Mouse (Mus musculus) limb, embryonic 15.5 days (tissue): Measurements from ENCODE around the gene Cadm2. TPM values are rescaled to one million over a fixed set of nuclear protein-coding genes. Genes with fewer than 3 reads are reported as not detected.

ENCODE experiments used
- ATAC-seq: fragments of 200-750 bp; cut with Nextera tagmentation; 2 replicates; pipeline ENCODE4 v1.8.0; 2017; ENCODE audit warnings: low read depth, moderate TSS enrichment; ENCODE audit not compliant: insufficient number of reproducible peaks, low FRiP score, low TSS enrichment
- H3K27ac ChIP-seq: fragments of 300-500 bp; sonication (generic); 2 replicates; pipeline ENCODE4 v1.5.1; 2015; ENCODE audit warnings: moderate library complexity, mild to moderate bottlenecking, inconsistent platforms
- H3K27me3 ChIP-seq: fragments of 300-500 bp; sonication (generic); 2 replicates; pipeline ENCODE4 v1.6.1; 2015; ENCODE audit warnings: inconsistent platforms
- H3K36me3 ChIP-seq: fragments of 300-500 bp; sonication (generic); 2 replicates; pipeline ENCODE4 v1.6.1; 2015; ENCODE audit warnings: inconsistent platforms
- H3K4me1 ChIP-seq: fragments of 300-500 bp; sonication (generic); 2 replicates; pipeline ENCODE4 v1.6.1; 2015; ENCODE audit warnings: inconsistent platforms
- H3K4me2 ChIP-seq: fragments of 300-500 bp; sonication (generic); 2 replicates; pipeline ENCODE4 v1.6.1; 2015; ENCODE audit warnings: mild to moderate bottlenecking, inconsistent platforms
- H3K4me3 ChIP-seq: fragments of 300-500 bp; sonication (generic); 2 replicates; pipeline ENCODE4 v1.5.1; 2015; ENCODE audit warnings: mild to moderate bottlenecking, inconsistent platforms
- H3K9ac ChIP-seq: fragments of 300-500 bp; sonication (generic); 2 replicates; pipeline ENCODE4 v1.6.1; 2015; ENCODE audit warnings: inconsistent platforms
- H3K9me3 ChIP-seq: fragments of 300-500 bp; sonication (generic); 2 replicates; pipeline ENCODE4 v1.6.1; 2016; ENCODE audit warnings: inconsistent platforms
- WGBS: fragments of 180-500 bp; shearing (Covaris S2); methylation state at CpG from one replicate; pipeline ENCODE4 v1.1.7; 2015; 5-methylcytosine and 5-hydroxymethylcytosine counted together
- polyA plus RNA-seq: library from polyadenylated mRNA; unstranded; fragments of >200 nt; fragmentation: Nextera tagmentation; extraction: Ambion mirVana; gene quantifications from 2 replicates; pipeline ENCODE4 v1.2.1, GENCODE M21; 2015

The Cadm2 gene
- polyA plus RNA-seq, 1 experiment from 2014 or later = 3.1 TPM

GRCm38 (mm10) chr16:67096706-67097105 is 524.0 kb downstream of the Cadm2 start:
- H3K4me2 ChIP-seq = no peak overlapping the region
- WGBS = 65% methylated on average over 6 of the region's 6 CpGs
- H3K27ac ChIP-seq = no peak overlapping the region
- no peaks in the 10 kb centered on the region for H3K4me1 ChIP-seq
- no peak overlapping the region for H3K9ac ChIP-seq
- ATAC-seq = no peak
- H3K4me3 ChIP-seq = no peak overlapping the region
- no peaks in the 10 kb centered on the region for H3K36me3 ChIP-seq
- H3K27me3 ChIP-seq = no peaks in the 10 kb centered on the region
- no peaks in the 10 kb centered on the region for H3K9me3 ChIP-seq

GRCm38 (mm10) chr16:67095916-67096315 is 524.8 kb downstream of the Cadm2 start:
- H3K36me3 ChIP-seq = no peaks in the 10 kb centered on the region
- H3K4me2 ChIP-seq = no peak overlapping the region
- no peaks in the 10 kb centered on the region for H3K4me1 ChIP-seq
- no peaks in the 10 kb centered on the region for H3K9me3 ChIP-seq
- no peak overlapping the region for H3K4me3 ChIP-seq
- H3K9ac ChIP-seq = no peak overlapping the region
- no peak for ATAC-seq
- H3K27me3 ChIP-seq = no peaks in the 10 kb centered on the region
- no peak overlapping the region for H3K27ac ChIP-seq
- 82% methylated on average over 4 of the region's 4 CpGs for WGBS

- H3K27me3 ChIP-seq = no peaks in the 10 kb centered on the region
- ATAC-seq = no peak
- no peak overlapping the region for H3K27ac ChIP-seq
- H3K4me2 ChIP-seq = no peak overlapping the region
- H3K4me3 ChIP-seq = no peak overlapping the region
- H3K36me3 ChIP-seq = no peaks in the 10 kb centered on the region
- H3K9me3 ChIP-seq = no peaks in the 10 kb centered on the region
- H3K4me1 ChIP-seq = no peaks in the 10 kb centered on the region
- H3K9ac ChIP-seq = no peak overlapping the region
- WGBS = 70% methylated on average over 3 of the region's 3 CpGs
These were observed 531.0 kb downstream of the Cadm2 start for GRCm38 (mm10) chr16:67089747-67090146.

- Histone ChIP-seq H3K4me1 (no peaks in the 10 kb centered on the region), H3K9me3 (no peaks in the 10 kb centered on the region), H3K9ac (no peak overlapping the region), H3K27ac (no peak overlapping the region), H3K27me3 (no peaks in the 10 kb centered on the region), H3K4me3 (no peak overlapping the region), H3K4me2 (no peak overlapping the region), H3K36me3 (no peaks in the 10 kb centered on the region)
- 82% methylated on average over 2 of the region's 2 CpGs for WGBS
- ATAC-seq = no peak
These were observed 541.4 kb downstream of the Cadm2 start for GRCm38 (mm10) chr16:67079318-67079717.

- Histone ChIP-seq H3K36me3 (no peaks in the 10 kb centered on the region), H3K4me2 (no peak overlapping the region), H3K4me3 (no peak overlapping the region), H3K9ac (no peak overlapping the region), H3K4me1 (no peaks in the 10 kb centered on the region), H3K27me3 (no peaks in the 10 kb centered on the region), H3K9me3 (no peaks in the 10 kb centered on the region), H3K27ac (no peak overlapping the region)
- ATAC-seq = no peak
- 76% methylated on average over 7 of the region's 7 CpGs for WGBS
These were observed 544.4 kb downstream of the Cadm2 start for GRCm38 (mm10) chr16:67076169-67076895.

DNA sequence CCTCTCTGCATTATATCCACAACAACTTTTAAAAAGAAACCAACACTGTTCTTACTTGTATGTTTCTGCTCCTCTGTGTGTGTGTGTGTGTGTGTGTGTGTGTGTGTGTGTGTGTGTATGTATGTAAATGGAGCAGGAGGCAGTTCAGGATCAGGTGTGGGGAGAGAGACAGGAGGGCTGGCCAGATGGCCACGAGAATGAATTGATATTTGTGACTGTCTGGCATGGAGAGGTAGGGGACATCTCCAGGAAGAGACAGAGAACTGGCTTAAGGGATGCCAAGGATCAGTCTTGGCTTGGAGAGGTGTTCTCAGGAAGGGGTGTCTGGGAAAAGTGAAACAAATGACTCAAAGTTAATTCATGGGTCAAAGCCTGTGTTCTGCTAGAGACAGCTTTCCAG is 552.2 kb downstream of the Cadm2 start:
- no peak overlapping the region for H3K4me3 ChIP-seq
- no peak overlapping the region for H3K4me2 ChIP-seq
- H3K4me1 ChIP-seq = no peaks in the 10 kb centered on the region
- H3K36me3 ChIP-seq = no peaks in the 10 kb centered on the region
- 52% methylated on average over 1 of the region's 1 CpGs for WGBS
- no peak overlapping the region for H3K9ac ChIP-seq
- H3K9me3 ChIP-seq = no peaks in the 10 kb centered on the region
- H3K27me3 ChIP-seq = no peaks in the 10 kb centered on the region
- no peak overlapping the region for H3K27ac ChIP-seq
- no peak for ATAC-seq

- no peak overlapping the region for H3K9ac ChIP-seq
- ATAC-seq = no peak
- no peaks in the 10 kb centered on the region for H3K27me3 ChIP-seq
- no peaks in the 10 kb centered on the region for H3K36me3 ChIP-seq
- H3K4me1 ChIP-seq = no peaks in the 10 kb centered on the region
- 58% methylated on average over 5 of the region's 5 CpGs for WGBS
- no peak overlapping the region for H3K4me3 ChIP-seq
- H3K4me2 ChIP-seq = no peak overlapping the region
- H3K27ac ChIP-seq = no peak overlapping the region
- H3K9me3 ChIP-seq = no peaks in the 10 kb centered on the region
These were observed 589.8 kb downstream of the Cadm2 start for GRCm38 (mm10) chr16:67030918-67031317.

- no peak overlapping the region for H3K9ac ChIP-seq
- no peak overlapping the region for H3K27ac ChIP-seq
- H3K4me2 ChIP-seq = no peak overlapping the region
- no peaks in the 10 kb centered on the region for H3K27me3 ChIP-seq
- no peaks in the 10 kb centered on the region for H3K9me3 ChIP-seq
- ATAC-seq = no peak
- 71% methylated on average over 1 of the region's 1 CpGs for WGBS
- no peaks in the 10 kb centered on the region for H3K4me1 ChIP-seq
- H3K4me3 ChIP-seq = no peak overlapping the region
- H3K36me3 ChIP-seq = no peaks in the 10 kb centered on the region
These were observed 600.9 kb downstream of the Cadm2 start for GRCm38 (mm10) chr16:67019856-67020255.

DNA sequence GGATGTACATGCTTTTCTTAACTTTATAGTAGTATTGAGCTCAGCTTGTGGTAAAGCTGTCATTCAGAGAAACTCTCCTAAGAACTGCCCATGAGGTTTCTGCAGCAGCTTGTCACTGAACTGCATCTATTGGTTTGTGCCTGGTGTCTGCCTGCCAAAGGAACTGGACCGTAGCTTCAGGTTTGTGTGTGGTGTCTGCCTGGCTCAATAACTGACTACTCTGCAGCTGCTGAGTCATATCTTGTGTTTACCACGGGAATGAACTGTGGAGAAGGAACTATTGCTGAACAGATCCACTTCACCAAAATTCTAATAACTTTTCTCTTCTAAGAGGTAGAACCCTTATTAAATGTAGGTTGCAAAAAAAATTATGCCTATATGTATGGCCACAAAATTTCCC is 603.0 kb downstream of the Cadm2 start:
- H3K27me3 ChIP-seq = no peaks in the 10 kb centered on the region
- no peak overlapping the region for H3K4me2 ChIP-seq
- 77% methylated on average over 2 of the region's 2 CpGs for WGBS
- ATAC-seq = no peak
- H3K4me3 ChIP-seq = no peak overlapping the region
- no peak overlapping the region for H3K27ac ChIP-seq
- H3K4me1 ChIP-seq = no peaks in the 10 kb centered on the region
- H3K9me3 ChIP-seq = no peaks in the 10 kb centered on the region
- H3K9ac ChIP-seq = no peak overlapping the region
- no peaks in the 10 kb centered on the region for H3K36me3 ChIP-seq

- H3K4me2 ChIP-seq = no peak overlapping the region
- no peak overlapping the region for H3K27ac ChIP-seq
- no peaks in the 10 kb centered on the region for H3K36me3 ChIP-seq
- ATAC-seq = no peak
- no peaks in the 10 kb centered on the region for H3K4me1 ChIP-seq
- no peak overlapping the region for H3K9ac ChIP-seq
- no peak overlapping the region for H3K4me3 ChIP-seq
- no peaks in the 10 kb centered on the region for H3K27me3 ChIP-seq
- H3K9me3 ChIP-seq = no peaks in the 10 kb centered on the region
- WGBS = 79% methylated on average over 3 of the region's 3 CpGs
These were observed 617.5 kb downstream of the Cadm2 start for GRCm38 (mm10) chr16:67003161-67003560.

DNA sequence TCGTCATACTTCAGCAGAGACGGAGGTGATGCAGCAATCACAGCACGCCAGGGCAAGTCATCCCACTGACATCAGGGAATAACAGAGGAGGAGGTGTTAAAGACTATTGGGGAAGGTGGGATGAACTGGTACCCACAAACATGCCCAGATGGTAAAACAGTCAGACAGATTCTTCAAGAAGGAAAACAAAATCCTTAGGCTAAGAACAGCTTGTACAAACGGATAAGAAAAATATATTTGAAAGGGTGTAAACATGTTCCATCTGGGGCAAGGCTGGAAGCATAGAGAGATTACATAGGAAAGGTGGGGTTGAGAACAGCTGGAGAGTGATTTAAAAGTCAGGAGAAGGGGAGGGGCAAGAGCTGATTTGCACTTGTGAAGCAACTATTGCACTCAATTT is 619.0 kb downstream of the Cadm2 start:
- H3K27me3 ChIP-seq = no peaks in the 10 kb centered on the region
- no peak overlapping the region for H3K9ac ChIP-seq
- 29% methylated on average over 4 of the region's 4 CpGs for WGBS
- H3K36me3 ChIP-seq = no peaks in the 10 kb centered on the region
- no peak for ATAC-seq
- H3K27ac ChIP-seq = no peak overlapping the region
- no peaks in the 10 kb centered on the region for H3K4me1 ChIP-seq
- H3K4me3 ChIP-seq = no peak overlapping the region
- no peaks in the 10 kb centered on the region for H3K9me3 ChIP-seq
- H3K4me2 ChIP-seq = no peak overlapping the region

- H3K27me3 ChIP-seq = no peaks in the 10 kb centered on the region
- WGBS = 83% methylated on average over 2 of the region's 2 CpGs
- ATAC-seq = no peak
- no peak overlapping the region for H3K9ac ChIP-seq
- H3K4me2 ChIP-seq = no peak overlapping the region
- H3K4me3 ChIP-seq = no peak overlapping the region
- H3K9me3 ChIP-seq = no peaks in the 10 kb centered on the region
- no peaks in the 10 kb centered on the region for H3K36me3 ChIP-seq
- no peaks in the 10 kb centered on the region for H3K4me1 ChIP-seq
- H3K27ac ChIP-seq = no peak overlapping the region
These were observed 623.2 kb downstream of the Cadm2 start for GRCm38 (mm10) chr16:66997461-66997860.

GRCm38 (mm10) chr16:66987741-66988140 is 633.0 kb downstream of the Cadm2 start:
- 89% methylated on average over 6 of the region's 6 CpGs for WGBS
- Histone ChIP-seq H3K9me3 (no peaks in the 10 kb centered on the region), H3K27ac (no peak overlapping the region), H3K4me2 (no peak overlapping the region), H3K27me3 (no peaks in the 10 kb centered on the region), H3K36me3 (no peaks in the 10 kb centered on the region), H3K4me1 (no peaks in the 10 kb centered on the region), H3K9ac (no peak overlapping the region), H3K4me3 (no peak overlapping the region)
- no peak for ATAC-seq
